Mouse (Mus musculus): ENCODE measurements around the gene Cyb5b.

- TF ChIP-seq CTCF (IDR thresholded peaks at IDR 0.05; ENCODE audit: low read depth), result no peak
- TF ChIP-seq EP300 (IDR thresholded peaks at IDR 0.05; ENCODE audit: low read depth), result no peak
Observed at GRCm38 (mm10) chr8:107187631-107188030, 37.2 kb downstream of the Cyb5b start.

All from heart, postnatal 0 days (tissue).